Mouse (Mus musculus) heart, adult 2 months (tissue): Measurements from ENCODE around the gene Gnb2. TPM values are rescaled to one million over a fixed set of nuclear protein-coding genes. Genes with fewer than 3 reads are reported as not detected.
A peak's percentile ranks its signal among the peaks of the same experiment; 100 is the strongest.

Experiments
- DNase-seq, 2 experiments: peaks; one replicate each; pipeline ENCODE4 v3.0.0; 2021
- H3K27ac ChIP-seq: fragments of 200-600 bp; 2 replicates; pipeline ENCODE4 v1.8.1; 2022
- H3K27me3 ChIP-seq: fragments of 200-500 bp; 2 replicates; pipeline ENCODE4 v1.6.1; 2012; ENCODE audit warnings: mild to moderate bottlenecking, low read length, inconsistent platforms, mixed read lengths; ENCODE audit not compliant: control insufficient read depth, insufficient read depth
- H3K36me3 ChIP-seq: fragments of 200-500 bp; 2 replicates; pipeline ENCODE4 v1.6.1; 2012; ENCODE audit warnings: low read length, inconsistent platforms; ENCODE audit not compliant: control insufficient read depth, insufficient read depth
- H3K4me1 ChIP-seq: fragments of 200-500 bp; 2 replicates; pipeline ENCODE4 v1.6.1; 2011; ENCODE audit warnings: low read length; ENCODE audit not compliant: control insufficient read depth, insufficient read depth
- H3K4me3 ChIP-seq: fragments of 200-600 bp; 2 replicates; pipeline ENCODE4 v1.8.1; 2022
- H3K79me2 ChIP-seq: fragments of 200-500 bp; replicated peaks from 2 replicates; pipeline ENCODE4 v1.6.1; 2012; ENCODE audit warnings: mild to moderate bottlenecking, inconsistent platforms, low read length, moderate library complexity, mixed read lengths; ENCODE audit not compliant: control insufficient read depth, insufficient read depth
- H3K9ac ChIP-seq: fragments of 200-500 bp; 2 replicates; pipeline ENCODE4 v1.6.1; 2012; ENCODE audit warnings: low read depth, mild to moderate bottlenecking, control low read depth, inconsistent platforms, low read length, mixed read lengths
- CTCF ChIP-seq: fragments of 200-600 bp; IDR thresholded peaks from 2 replicates; pipeline ENCODE4 v1.8.1; 2022; ENCODE audit warnings: antibody characterized with exemption, mild to moderate bottlenecking, moderate library complexity
- EP300 ChIP-seq: fragments of 200-500 bp; IDR thresholded peaks from 2 replicates; pipeline ENCODE4 v1.6.1; 2011; ENCODE audit warnings: low read depth, low read length, control low read depth; ENCODE audit not compliant: insufficient read depth
- POLR2A ChIP-seq: fragments of 200-500 bp; IDR thresholded peaks from 2 replicates; pipeline ENCODE4 v1.6.1; 2011; ENCODE audit warnings: mild to moderate bottlenecking, low read depth, low read length, control low read depth; ENCODE audit not compliant: insufficient read depth
- WGBS: fragments of 180-500 bp; shearing (Covaris S2); methylation state at CpG from one replicate; pipeline ENCODE4 v1.1.7; 2018; 5-methylcytosine and 5-hydroxymethylcytosine counted together
- intact Hi-C: fragments of 180-260 bp; cut with DNase I; formaldehyde crosslinking; loops from one replicate; pipeline ENCODE4 v1.15.1; 2025
- polyA plus RNA-seq: library from polyadenylated mRNA; depleted of rRNA; stranded (reverse); fragments of >200 nt; gene quantifications from 2 replicates; pipeline ENCODE4 v1.2.3, GENCODE M21; 2012
- total RNA-seq, 2 experiments: library from RNA; stranded (reverse); gene quantifications; 2 replicates each; pipeline ENCODE4 v1.2.3; 2021

The Gnb2 gene
- total and polyA plus RNA-seq, 3 experiments, result 222 to 448 (median 249) TPM

DNA sequence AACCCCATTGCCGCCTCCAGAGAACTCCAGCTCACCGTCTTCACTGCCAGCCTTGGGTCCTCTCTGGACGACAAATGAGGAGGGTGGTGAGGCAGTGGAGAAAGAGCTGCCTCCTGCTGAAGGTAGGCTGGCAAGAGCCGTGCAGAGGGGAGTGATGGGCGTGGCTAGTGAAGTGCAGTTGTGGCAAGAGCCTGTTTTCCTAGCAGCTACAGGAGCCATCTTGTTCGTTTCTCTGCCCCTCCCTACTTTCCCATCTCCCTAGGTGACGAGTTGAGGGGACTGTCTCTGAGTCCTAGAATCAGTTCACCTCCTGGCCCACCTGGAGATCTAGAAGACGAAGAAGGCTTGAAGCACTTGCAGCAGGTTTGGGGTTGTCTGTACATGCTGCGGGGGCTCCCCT is 11.4 kb downstream of the Gnb2 start:
- Histone ChIP-seq H3K27me3 (no peaks in the 10 kb centered on the region), H3K36me3 (no peaks in the 10 kb centered on the region), H3K4me1 (no peaks in the 10 kb centered on the region), H3K27ac (no peak overlapping the region), H3K4me3 (no peak overlapping the region), H3K9ac (no peak overlapping the region), H3K79me2 (no peaks in the 10 kb centered on the region)
- no peak for DNase-seq
- TF ChIP-seq EP300, result no peak
- 77% methylated on average over 9 of the region's 9 CpGs for WGBS
- intact Hi-C loops, result no loop called here

DNA sequence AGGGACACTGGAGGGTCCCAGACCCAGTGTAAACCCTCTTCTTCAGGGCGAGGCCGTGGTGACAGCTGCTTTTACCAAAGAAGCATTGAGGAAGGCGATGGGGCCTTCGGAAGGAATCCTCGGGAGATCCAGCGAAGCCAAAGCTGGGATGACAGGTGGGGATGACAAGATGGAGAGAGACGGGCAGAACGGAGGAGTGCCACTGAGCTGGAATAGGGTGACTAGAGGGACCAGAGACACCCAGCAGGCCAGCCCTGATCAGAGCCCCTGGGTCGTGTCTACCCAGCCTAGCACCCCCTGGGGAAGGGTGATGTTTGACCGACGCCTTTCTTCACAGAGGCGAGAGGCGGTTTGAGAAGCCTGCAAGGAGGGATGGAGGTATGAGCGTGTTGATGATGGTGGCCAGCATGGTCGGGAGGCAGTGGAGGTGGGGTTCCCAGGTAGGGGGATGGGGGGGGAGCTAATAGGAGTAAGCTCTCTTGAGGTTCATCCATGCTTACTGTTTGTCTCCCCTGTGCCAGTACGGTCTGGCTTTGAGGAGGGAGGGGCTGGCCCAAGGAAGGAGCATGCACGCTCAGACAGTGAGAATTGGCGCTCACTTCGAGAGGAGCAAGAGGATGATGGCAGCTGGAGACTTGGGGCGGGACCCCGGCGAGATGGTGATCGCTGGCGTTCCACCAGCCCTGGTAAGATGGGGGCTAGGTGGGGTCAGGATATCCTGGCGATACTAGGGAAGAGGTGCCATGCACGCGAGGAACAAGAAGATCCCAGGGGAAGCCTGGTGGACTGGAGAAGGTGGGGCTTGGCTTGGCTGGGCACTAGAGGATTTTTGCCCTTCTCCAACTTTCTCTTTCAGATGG is 13.4 kb downstream of the Gnb2 start:
- peaks cover under 1% of the 10 kb centered on the region; the same call in 1 of the 2 replicates for H3K4me1 ChIP-seq
- no peaks in the 10 kb centered on the region; the same call in 1 of the 2 replicates for H3K79me2 ChIP-seq
- H3K9ac ChIP-seq, result no peak overlapping the region
- H3K4me3 ChIP-seq, result no peak overlapping the region
- H3K27me3 ChIP-seq, result no peaks in the 10 kb centered on the region
- intact Hi-C loops, result no loop called here
- no peak overlapping the region for H3K27ac ChIP-seq
- H3K36me3 ChIP-seq, result no peaks in the 10 kb centered on the region
- TF ChIP-seq CTCF (no peak), POLR2A (no peak), EP300 (no peak)
- no peak for DNase-seq
- WGBS, result 84% methylated on average over 27 of the region's 27 CpGs

DNA sequence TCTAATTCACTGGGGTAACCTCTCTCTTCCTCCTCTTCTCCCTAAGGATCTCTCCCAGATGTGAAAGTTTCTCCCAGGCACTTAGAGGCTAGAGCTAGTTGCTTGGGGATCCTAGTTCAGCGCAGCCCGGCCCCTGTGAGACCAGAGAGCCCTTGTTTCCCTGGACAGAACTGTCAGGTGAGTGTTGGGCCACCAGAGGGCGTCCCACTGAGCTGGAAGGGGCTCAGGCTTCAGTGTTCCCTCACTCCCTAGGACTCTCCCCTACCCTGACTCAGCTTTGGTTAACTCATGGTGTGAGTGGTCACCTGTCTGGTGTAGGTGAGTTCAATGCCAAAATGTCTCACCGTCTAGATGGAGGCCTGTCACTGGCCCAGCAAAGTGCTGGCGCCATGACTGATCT is 14.9 kb downstream of the Gnb2 start, which contains the start of gene Gigyf1:
Gigyf1 (plus strand) TSS at position 113 of the 400 bp plus-strand sequence.
- no peaks in the 10 kb centered on the region for H3K27me3 ChIP-seq
- H3K4me3 ChIP-seq, result no peak within 1 kb of the TSS
- H3K4me1 ChIP-seq, result peaks cover 9% of the 10 kb centered on the region
- no peaks in the 10 kb centered on the region for H3K36me3 ChIP-seq
- peaks cover 3% of the 10 kb centered on the region for H3K79me2 ChIP-seq
- H3K9ac ChIP-seq, result no peak within 1 kb of the TSS
- intact Hi-C loops, result no loop called here
- no peak for TF ChIP-seq POLR2A
- peak; percentile 65 for TF ChIP-seq CTCF
- no peak for TF ChIP-seq EP300
- DNase-seq, result peak in 1 of 2 experiments; percentile 35
- H3K27ac ChIP-seq, result no peak within 1 kb of the TSS
- WGBS, result 72% methylated on average over 5 of the region's 5 CpGs

- Histone ChIP-seq H3K4me3 (no peak overlapping the region), H3K9ac (no peak overlapping the region), H3K4me1 (peaks cover 15% of the 10 kb centered on the region), H3K36me3 (no peaks in the 10 kb centered on the region), H3K27ac (no peak overlapping the region), H3K79me2 (peaks cover 13% of the 10 kb centered on the region), H3K27me3 (no peaks in the 10 kb centered on the region)
- 61% methylated on average over 3 of the region's 3 CpGs for WGBS
- intact Hi-C loops, result loop anchor here (5.0 kb wide), 2 partner anchors 137 to 232 kb away; partner anchors contain the start of gene Tsc22d4
- TF ChIP-seq EP300, result no peak
- TF ChIP-seq POLR2A, result no peak
- no peak for TF ChIP-seq CTCF
- DNase-seq, result no peak
These were observed 18.5 kb downstream of the Gnb2 start for GRCm38 (mm10) chr5:137514811-137515210.

DNA sequence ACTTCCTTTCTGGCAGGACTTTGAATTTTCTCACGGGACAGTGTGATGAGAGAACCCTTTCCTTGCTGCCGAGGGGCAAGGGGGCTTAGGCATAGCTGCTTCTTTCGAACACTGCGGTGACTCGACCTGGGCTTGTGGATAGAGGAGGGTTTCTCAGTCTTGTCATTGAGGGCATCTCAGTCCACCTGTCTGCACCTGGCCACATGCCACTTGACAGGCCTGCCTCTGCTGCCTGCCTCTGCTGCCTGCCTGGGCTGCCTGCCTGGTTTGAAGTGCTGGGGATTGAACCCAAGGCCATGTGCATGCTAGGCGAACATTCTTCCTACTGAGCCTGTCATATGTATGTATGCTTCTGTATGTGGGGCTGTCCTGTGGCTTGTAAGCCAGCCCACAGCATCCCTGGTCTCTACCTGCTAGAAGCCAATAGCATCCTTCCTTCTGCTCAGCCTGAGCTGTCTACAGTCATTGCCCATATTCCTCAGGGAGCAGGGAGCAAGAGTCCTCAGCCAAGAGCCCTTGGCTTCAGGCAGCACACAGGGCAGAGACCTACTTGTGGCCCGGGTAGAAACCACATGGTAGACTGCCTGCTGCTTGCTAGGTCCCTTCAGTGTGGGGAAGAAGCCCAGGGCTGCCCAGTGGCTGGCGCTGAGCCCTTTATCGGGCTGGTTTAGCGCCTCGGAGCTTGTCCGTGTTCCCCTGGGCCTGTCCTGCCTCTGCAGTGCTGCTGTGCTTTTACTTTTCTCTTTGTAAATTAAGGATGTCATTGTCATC is 19.2 kb downstream of the Gnb2 start:
- DNase-seq, result peak in 1 of 2 experiments; percentile 20
- no peak overlapping the region for H3K9ac ChIP-seq
- peaks cover 18% of the 10 kb centered on the region for H3K4me1 ChIP-seq
- WGBS, result 49% methylated on average over 12 of the region's 12 CpGs
- no peak overlapping the region for H3K27ac ChIP-seq
- TF ChIP-seq CTCF, result no peak
- TF ChIP-seq POLR2A, result no peak
- TF ChIP-seq EP300, result no peak
- H3K4me3 ChIP-seq, result no peak overlapping the region
- intact Hi-C loops, result loop anchor here (5.0 kb wide), 2 partner anchors 138 to 233 kb away; partner anchors contain the start of gene Tsc22d4
- no peaks in the 10 kb centered on the region for H3K36me3 ChIP-seq
- no peaks in the 10 kb centered on the region for H3K27me3 ChIP-seq
- H3K79me2 ChIP-seq, result peaks cover 13% of the 10 kb centered on the region
